Mouse (Mus musculus) liver, embryonic 14.5 days (tissue): ENCODE measurements around the gene Tmed2. TPM values are rescaled to one million over a fixed set of nuclear protein-coding genes. Genes with fewer than 3 reads are reported as not detected.
A peak's percentile ranks its signal among the peaks of the same experiment; 100 is the strongest.

ENCODE experiments used
- ATAC-seq: fragments of 200-750 bp; cut with Nextera tagmentation; 2 replicates; pipeline ENCODE4 v1.8.0; 2017; ENCODE audit warnings: moderate number of reproducible peaks, mild to moderate bottlenecking, moderate library complexity; ENCODE audit not compliant: insufficient read depth
- DNase-seq, 3 experiments: peaks; one replicate each; pipeline ENCODE4 v3.0.0-alpha.2; 2012 to 2013; ENCODE audit warnings: low read depth in 3 of 3, low spot score in 3 of 3
- H3K27ac ChIP-seq: fragments of 300-500 bp; sonication (generic); 2 replicates; pipeline ENCODE4 v1.5.1; 2014; ENCODE audit warnings: moderate library complexity, mild to moderate bottlenecking, control low read depth, inconsistent platforms
- H3K27me3 ChIP-seq: fragments of 300-500 bp; sonication (generic); 2 replicates; pipeline ENCODE4 v1.6.1; 2014; ENCODE audit warnings: mild to moderate bottlenecking, low read length, moderate library complexity; ENCODE audit not compliant: control insufficient read depth, insufficient read depth
- H3K36me3 ChIP-seq: fragments of 300-500 bp; sonication (generic); replicated peaks from 2 replicates; pipeline ENCODE4 v1.6.1; 2014; ENCODE audit warnings: low read depth; ENCODE audit not compliant: control insufficient read depth, insufficient read depth
- H3K4me1 ChIP-seq, 2 experiments: fragments of 200-500 bp in 1 of 2; fragments of 300-500 bp in 1 of 2; sonication (generic) in 1 of 2; replicated peaks; 2 replicates each; pipeline ENCODE4 v1.6.1; 2012 to 2014; ENCODE audit warnings: antibody characterized with exemption in 1 of 2, inconsistent platforms in 1 of 2, low read length in 1 of 2; ENCODE audit not compliant: control insufficient read depth in 2 of 2, insufficient read depth in 2 of 2
- H3K4me2 ChIP-seq: fragments of 300-500 bp; sonication (generic); 2 replicates; pipeline ENCODE4 v1.6.1; 2014; ENCODE audit warnings: low read depth, mild to moderate bottlenecking, control low read depth, moderate library complexity
- H3K4me3 ChIP-seq, 2 experiments: fragments of 200-500 bp in 1 of 2; fragments of 300-500 bp in 1 of 2; sonication (generic) in 1 of 2; 2 replicates each; pipeline ENCODE4 v1.5.1; 2012 to 2014; ENCODE audit warnings: low read depth in 2 of 2, low read length in 2 of 2, mild to moderate bottlenecking in 2 of 2, control low read depth in 1 of 2, inconsistent platforms in 1 of 2, moderate library complexity in 1 of 2; ENCODE audit not compliant: insufficient read depth in 1 of 2
- H3K9ac ChIP-seq: fragments of 300-500 bp; sonication (generic); replicated peaks from 2 replicates; pipeline ENCODE4 v1.6.1; 2014; ENCODE audit warnings: mild to moderate bottlenecking, control low read depth, moderate library complexity
- H3K9me3 ChIP-seq: fragments of 300-500 bp; sonication (generic); 2 replicates; pipeline ENCODE4 v1.6.1; 2016; ENCODE audit warnings: low read length, mixed read lengths; ENCODE audit not compliant: control insufficient read depth
- CTCF ChIP-seq: IDR thresholded peaks from 2 replicates; pipeline ENCODE4 v1.5.1; 2016; ENCODE audit warnings: antibody characterized with exemption, low read depth, control low read depth
- EP300 ChIP-seq: IDR thresholded peaks from 2 replicates; pipeline ENCODE4 v1.6.1; 2016; ENCODE audit warnings: antibody characterized with exemption, low read depth
- WGBS: fragments of 180-500 bp; shearing (Covaris S2); extraction: QIAGEN DNeasy Blood & Tissue Kit; methylation state at CpG from one replicate; pipeline ENCODE4 v1.1.7; 2014; ENCODE audit not compliant: insufficient replicate concordance; 5-methylcytosine and 5-hydroxymethylcytosine counted together
- polyA plus RNA-seq, 2 experiments: library from polyadenylated mRNA; depleted of rRNA in 1 of 2; stranded (reverse) in 1 of 2; unstranded in 1 of 2; fragments of >200 nt; fragmentation: Nextera tagmentation in 1 of 2; extraction: Ambion mirVana in 1 of 2; gene quantifications; 2 replicates each; pipeline versions ENCODE4 v1.2.1 to v1.2.3; 2012 to 2014

The Tmed2 gene
- polyA plus RNA-seq, 2 experiments: 99.9 to 328 TPM

DNA sequence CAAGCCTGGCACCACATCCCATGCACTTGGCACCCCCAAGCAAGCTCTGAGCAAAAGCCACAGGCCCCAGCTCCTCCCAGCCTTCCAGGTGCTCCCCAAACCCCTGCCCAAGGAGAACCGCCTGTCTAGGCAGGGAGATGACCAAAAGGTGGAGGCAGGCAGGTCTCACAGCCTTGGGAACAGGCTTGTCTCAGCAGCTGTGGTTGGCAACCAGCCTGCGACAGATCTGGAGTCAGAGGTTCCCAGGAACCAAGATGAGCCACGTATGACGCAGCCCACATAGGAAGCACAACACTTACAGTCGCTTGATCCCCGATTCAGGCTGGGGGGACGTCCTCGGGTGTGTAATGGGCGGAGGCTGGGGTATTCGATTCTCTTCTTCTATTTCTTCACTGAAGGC is 39.0 kb upstream of the Tmed2 start:
- no peak for DNase-seq
- H3K27me3 ChIP-seq: no peaks in the 10 kb centered on the region
- no peaks in the 10 kb centered on the region for H3K9me3 ChIP-seq
- H3K4me1 ChIP-seq: peaks cover 13 to 18% of the 10 kb centered on the region in 2 experiments; a peak in 3 of 4 replicates
- no peak overlapping the region for H3K27ac ChIP-seq
- 69% methylated on average over 10 of the region's 10 CpGs for WGBS
- H3K36me3 ChIP-seq: no peaks in the 10 kb centered on the region
- H3K4me3 ChIP-seq: no peak overlapping the region
- TF ChIP-seq CTCF (no peak), EP300 (no peak)
- H3K9ac ChIP-seq: no peak overlapping the region
- no peak for ATAC-seq
- no peak overlapping the region for H3K4me2 ChIP-seq

DNA sequence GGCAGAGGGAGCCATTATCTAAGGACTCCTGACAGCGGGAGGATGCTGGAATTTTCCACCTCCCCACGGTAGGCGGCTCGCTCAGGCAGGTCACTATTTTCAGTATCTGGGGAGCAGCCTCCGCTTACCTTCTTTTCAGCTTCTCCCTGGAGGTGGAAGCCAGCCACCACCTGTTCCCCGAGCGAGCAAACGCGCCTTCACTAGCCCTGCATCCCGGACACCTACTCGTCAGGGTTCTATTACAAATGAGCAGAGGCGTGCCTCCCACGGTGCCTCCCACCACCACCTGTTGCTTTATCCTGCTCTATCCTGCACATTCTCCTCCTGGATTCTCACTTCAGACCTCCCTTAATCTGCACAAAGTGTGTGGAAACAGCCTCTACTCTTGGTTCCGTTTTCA is 36.8 kb upstream of the Tmed2 start:
- no peak overlapping the region for H3K27ac ChIP-seq
- H3K4me2 ChIP-seq: no peak overlapping the region
- ATAC-seq (no peak), DNase-seq (no peak)
- WGBS: 66% methylated on average over 14 of the region's 14 CpGs
- no peak overlapping the region for H3K4me3 ChIP-seq
- no peaks in the 10 kb centered on the region for H3K27me3 ChIP-seq
- H3K9ac ChIP-seq: no peak overlapping the region
- no peaks in the 10 kb centered on the region for H3K9me3 ChIP-seq
- TF ChIP-seq CTCF: no peak
- TF ChIP-seq EP300: no peak
- no peaks in the 10 kb centered on the region for H3K36me3 ChIP-seq
- H3K4me1 ChIP-seq: peaks cover 5 to 6% of the 10 kb centered on the region in 2 experiments; a peak in 3 of 4 replicates

DNA sequence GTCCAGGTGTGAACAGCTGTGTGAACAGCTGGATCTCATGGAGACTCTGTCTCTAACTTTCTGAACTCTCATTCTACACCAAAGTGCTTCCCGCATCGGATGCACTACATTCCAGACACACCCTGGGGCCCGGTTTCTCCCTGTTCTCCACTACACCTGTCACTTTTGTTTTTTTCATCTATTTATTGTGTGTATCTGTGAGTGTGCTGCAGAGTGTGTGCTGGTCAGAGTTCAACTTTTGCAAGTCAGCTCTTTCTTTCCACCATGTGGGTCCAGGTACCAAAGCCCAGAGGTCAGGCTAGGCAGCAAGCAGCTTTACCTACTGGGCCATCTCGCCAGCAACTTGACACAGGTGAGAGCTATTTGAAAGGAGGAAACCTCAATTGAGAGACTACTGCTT is 35.3 kb upstream of the Tmed2 start:
- Histone ChIP-seq H3K9ac (no peak overlapping the region), H3K4me1 (no peaks in the 10 kb centered on the region), H3K4me3 (no peak overlapping the region), H3K27me3 (no peaks in the 10 kb centered on the region), H3K27ac (no peak overlapping the region), H3K36me3 (no peaks in the 10 kb centered on the region), H3K4me2 (no peak overlapping the region), H3K9me3 (no peaks in the 10 kb centered on the region)
- DNase-seq: no peak
- 81% methylated on average over 4 of the region's 4 CpGs for WGBS
- ATAC-seq: no peak
- TF ChIP-seq EP300: no peak
- TF ChIP-seq CTCF: no peak

- Histone ChIP-seq H3K4me3 (no peak overlapping the region), H3K9me3 (no peaks in the 10 kb centered on the region), H3K36me3 (no peaks in the 10 kb centered on the region), H3K4me2 (no peak overlapping the region), H3K9ac (no peak overlapping the region), H3K4me1 (no peaks in the 10 kb centered on the region), H3K27ac (no peak overlapping the region), H3K27me3 (no peaks in the 10 kb centered on the region)
- 47% methylated on average over 10 of the region's 10 CpGs for whole genome bisulfite sequencing
- ATAC-seq: no peak
- TF ChIP-seq CTCF (0 out of 2 replicates have a peak, but pooled peaks have one; percentile 5), EP300 (no peak)
- DNase-seq: no peak
Measured at GRCm38 (mm10) chr5:124506731-124507359, 33.6 kb upstream of the Tmed2 start.

- H3K36me3 ChIP-seq: no peaks in the 10 kb centered on the region
- DNase-seq (no peak), ATAC-seq (no peak)
- no peak overlapping the region for H3K27ac ChIP-seq
- H3K27me3 ChIP-seq: no peaks in the 10 kb centered on the region
- TF ChIP-seq CTCF (no peak), EP300 (no peak)
- H3K4me3 ChIP-seq: no peak overlapping the region
- H3K9ac ChIP-seq: no peak overlapping the region
- 76% methylated on average over 6 of the region's 6 CpGs for WGBS
- H3K4me2 ChIP-seq: no peak overlapping the region
- no peaks in the 10 kb centered on the region for H3K4me1 ChIP-seq
- H3K9me3 ChIP-seq: no peaks in the 10 kb centered on the region
Measured at GRCm38 (mm10) chr5:124509200-124509599, 31.3 kb upstream of the Tmed2 start.
